Mouse (Mus musculus): ENCODE measurements around the gene Gca. TPM values are rescaled to one million over a fixed set of nuclear protein-coding genes. Genes with fewer than 3 reads are reported as not detected.

Gene Gca
- polyA plus RNA-seq, 1 experiment from 2014 or later: 0.61 TPM

DNA sequence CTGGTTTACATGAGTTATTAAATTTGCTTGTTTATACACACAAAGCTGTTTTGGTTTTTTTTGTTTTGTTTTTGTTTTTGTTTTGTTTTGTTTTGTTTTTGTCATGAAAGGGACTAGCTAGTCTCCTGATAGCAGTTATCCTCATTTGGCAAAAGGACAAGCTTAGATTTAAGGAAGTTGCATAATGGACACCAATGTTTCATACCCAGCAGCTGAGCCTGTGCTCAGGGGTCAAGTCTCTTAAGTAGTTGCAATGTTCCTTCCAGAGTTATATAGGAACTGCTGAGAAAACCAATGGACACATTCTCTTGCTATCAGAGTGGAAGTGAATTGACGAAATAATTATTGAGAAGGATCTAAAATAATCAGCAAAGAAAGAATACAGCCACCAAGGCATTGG lies 8.0 kb upstream of the Gca start:
- Histone ChIP-seq H3K9me3 (ENCODE audit: control insufficient read depth, low read length) (no peaks in the 10 kb centered on the region), H3K27me3 (ENCODE audit: control insufficient read depth, insufficient read depth, low read length) (no peaks in the 10 kb centered on the region), H3K4me2 (ENCODE audit: low read depth, severe bottlenecking) (no peak overlapping the region), H3K27ac (replicated peaks; ENCODE audit: low read depth, low read length) (no peak overlapping the region), H3K36me3 (ENCODE audit: control insufficient read depth, insufficient read depth, low read length) (no peaks in the 10 kb centered on the region), H3K4me1 (ENCODE audit: control insufficient read depth, insufficient read depth, low read length) (no peaks in the 10 kb centered on the region), H3K4me3 (ENCODE audit: low read depth, low read length) (no peak overlapping the region), H3K9ac (ENCODE audit: low read length) (no peak overlapping the region)
- 69% methylated on average over 1 of the region's 1 CpGs for WGBS
- DNase-seq (ENCODE audit: low spot score) (no peak), ATAC-seq (ENCODE audit: insufficient number of reproducible peaks, low FRiP score, low TSS enrichment, low read depth) (no peak)

GRCm38 (mm10) chr2:62660565-62660964 lies 3.5 kb upstream of the Gca start:
- Histone ChIP-seq H3K9ac (ENCODE audit: low read length) (no peak overlapping the region), H3K36me3 (ENCODE audit: control insufficient read depth, insufficient read depth, low read length) (no peaks in the 10 kb centered on the region), H3K4me3 (ENCODE audit: low read depth, low read length) (no peak overlapping the region), H3K4me1 (ENCODE audit: control insufficient read depth, insufficient read depth, low read length) (no peaks in the 10 kb centered on the region), H3K9me3 (ENCODE audit: control insufficient read depth, low read length) (no peaks in the 10 kb centered on the region), H3K27me3 (ENCODE audit: control insufficient read depth, insufficient read depth, low read length) (no peaks in the 10 kb centered on the region), H3K4me2 (ENCODE audit: low read depth, severe bottlenecking) (no peak overlapping the region), H3K27ac (replicated peaks; ENCODE audit: low read depth, low read length) (no peak overlapping the region)
- ATAC-seq (ENCODE audit: insufficient number of reproducible peaks, low FRiP score, low TSS enrichment, low read depth): no peak
- DNase-seq (ENCODE audit: low spot score): no peak
- WGBS: 48% methylated on average over 6 of the region's 6 CpGs

GRCm38 (mm10) chr2:62662560-62662959 lies 1.5 kb upstream of the Gca start:
- Histone ChIP-seq H3K27ac (replicated peaks; ENCODE audit: low read depth, low read length) (no peak overlapping the region), H3K36me3 (ENCODE audit: control insufficient read depth, insufficient read depth, low read length) (no peaks in the 10 kb centered on the region), H3K9me3 (ENCODE audit: control insufficient read depth, low read length) (no peaks in the 10 kb centered on the region), H3K9ac (ENCODE audit: low read length) (no peak overlapping the region), H3K4me2 (ENCODE audit: low read depth, severe bottlenecking) (no peak overlapping the region), H3K4me1 (ENCODE audit: control insufficient read depth, insufficient read depth, low read length) (no peaks in the 10 kb centered on the region), H3K4me3 (ENCODE audit: low read depth, low read length) (no peak overlapping the region), H3K27me3 (ENCODE audit: control insufficient read depth, insufficient read depth, low read length) (no peaks in the 10 kb centered on the region)
- ATAC-seq (ENCODE audit: insufficient number of reproducible peaks, low FRiP score, low TSS enrichment, low read depth): no peak
- 87% methylated on average over 3 of the region's 3 CpGs for WGBS
- DNase-seq (ENCODE audit: low spot score): no peak

DNA sequence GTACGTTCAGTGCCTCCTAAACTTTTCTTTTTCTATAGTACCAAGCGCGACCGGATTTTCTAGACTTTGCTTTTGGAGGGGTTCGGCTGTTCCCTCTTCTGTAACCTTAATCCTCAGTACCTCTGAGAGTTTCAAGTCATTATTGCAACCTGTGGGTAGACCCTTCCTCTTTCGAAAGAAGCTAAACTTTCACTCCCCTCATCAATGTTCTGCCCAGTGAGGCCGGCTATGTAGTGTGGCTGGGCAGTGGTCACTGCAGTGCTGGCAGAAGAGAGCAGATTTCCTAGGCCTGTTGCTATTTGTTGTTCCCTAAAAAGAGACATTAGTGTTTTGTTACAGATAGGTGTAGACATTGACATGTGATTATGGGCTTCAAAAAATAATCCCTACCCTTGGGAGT lies 754 bp downstream of the Gca start:
- Histone ChIP-seq H3K27ac (replicated peaks; ENCODE audit: low read depth, low read length) (no peak overlapping the region), H3K4me3 (ENCODE audit: low read depth, low read length) (no peak overlapping the region), H3K27me3 (ENCODE audit: control insufficient read depth, insufficient read depth, low read length) (no peaks in the 10 kb centered on the region), H3K4me2 (ENCODE audit: low read depth, severe bottlenecking) (no peak overlapping the region), H3K9ac (ENCODE audit: low read length) (no peak overlapping the region), H3K9me3 (ENCODE audit: control insufficient read depth, low read length) (no peaks in the 10 kb centered on the region), H3K36me3 (ENCODE audit: control insufficient read depth, insufficient read depth, low read length) (no peaks in the 10 kb centered on the region), H3K4me1 (ENCODE audit: control insufficient read depth, insufficient read depth, low read length) (no peaks in the 10 kb centered on the region)
- DNase-seq (ENCODE audit: low spot score): no peak
- ATAC-seq (ENCODE audit: insufficient number of reproducible peaks, low FRiP score, low TSS enrichment, low read depth): no peak
- 65% methylated on average over 7 of the region's 7 CpGs for WGBS

DNA sequence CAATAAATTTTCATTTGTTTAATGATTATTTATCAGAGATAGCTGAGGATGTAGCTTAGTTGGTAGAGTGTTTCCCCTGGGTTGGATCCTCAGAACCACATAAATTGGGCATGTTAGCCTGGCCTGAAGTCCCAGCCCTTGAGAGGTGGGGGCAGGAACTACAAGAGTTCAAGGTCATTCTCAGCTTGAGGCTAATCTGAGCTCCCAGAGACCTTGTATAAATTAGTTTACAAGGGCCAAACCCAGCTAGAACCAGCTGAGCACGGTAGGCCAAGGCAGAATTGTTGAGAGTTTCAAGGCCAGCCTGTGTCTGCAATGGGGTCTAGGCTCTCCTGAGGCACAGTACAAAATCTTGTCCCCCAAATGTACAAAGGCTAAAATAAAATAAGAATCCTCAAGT lies 1.5 kb downstream of the Gca start:
- no peak overlapping the region for H3K4me3 ChIP-seq (ENCODE audit: low read depth, low read length)
- H3K4me1 ChIP-seq (ENCODE audit: control insufficient read depth, insufficient read depth, low read length): no peaks in the 10 kb centered on the region
- no peaks in the 10 kb centered on the region for H3K27me3 ChIP-seq (ENCODE audit: control insufficient read depth, insufficient read depth, low read length)
- ATAC-seq (ENCODE audit: insufficient number of reproducible peaks, low FRiP score, low TSS enrichment, low read depth) (no peak), DNase-seq (ENCODE audit: low spot score) (no peak)
- no peak overlapping the region for H3K27ac ChIP-seq (replicated peaks; ENCODE audit: low read depth, low read length)
- H3K9ac ChIP-seq (ENCODE audit: low read length): no peak overlapping the region
- H3K9me3 ChIP-seq (ENCODE audit: control insufficient read depth, low read length): no peaks in the 10 kb centered on the region
- 52% methylated on average over 1 of the region's 1 CpGs for WGBS
- no peaks in the 10 kb centered on the region for H3K36me3 ChIP-seq (ENCODE audit: control insufficient read depth, insufficient read depth, low read length)
- no peak overlapping the region for H3K4me2 ChIP-seq (ENCODE audit: low read depth, severe bottlenecking)

- Histone ChIP-seq H3K27me3 (ENCODE audit: control insufficient read depth, insufficient read depth, low read length) (no peaks in the 10 kb centered on the region), H3K9me3 (ENCODE audit: control insufficient read depth, low read length) (no peaks in the 10 kb centered on the region), H3K4me3 (ENCODE audit: low read depth, low read length) (no peak overlapping the region), H3K9ac (ENCODE audit: low read length) (no peak overlapping the region), H3K27ac (replicated peaks; ENCODE audit: low read depth, low read length) (no peak overlapping the region), H3K36me3 (ENCODE audit: control insufficient read depth, insufficient read depth, low read length) (no peaks in the 10 kb centered on the region), H3K4me1 (ENCODE audit: control insufficient read depth, insufficient read depth, low read length) (no peaks in the 10 kb centered on the region), H3K4me2 (ENCODE audit: low read depth, severe bottlenecking) (no peak overlapping the region)
- no peak for ATAC-seq (ENCODE audit: insufficient number of reproducible peaks, low FRiP score, low TSS enrichment, low read depth)
- no peak for DNase-seq (ENCODE audit: low spot score)
- 54% methylated on average over 3 of the region's 3 CpGs for WGBS
These were observed 5.8 kb downstream of the Gca start for GRCm38 (mm10) chr2:62669848-62670247.

- no peaks in the 10 kb centered on the region for H3K9me3 ChIP-seq (ENCODE audit: control insufficient read depth, low read length)
- H3K4me2 ChIP-seq (ENCODE audit: low read depth, severe bottlenecking): no peak overlapping the region
- no peak overlapping the region for H3K9ac ChIP-seq (ENCODE audit: low read length)
- H3K27ac ChIP-seq (replicated peaks; ENCODE audit: low read depth, low read length): no peak overlapping the region
- no peaks in the 10 kb centered on the region for H3K4me1 ChIP-seq (ENCODE audit: control insufficient read depth, insufficient read depth, low read length)
- H3K36me3 ChIP-seq (ENCODE audit: control insufficient read depth, insufficient read depth, low read length): no peaks in the 10 kb centered on the region
- H3K27me3 ChIP-seq (ENCODE audit: control insufficient read depth, insufficient read depth, low read length): no peaks in the 10 kb centered on the region
- H3K4me3 ChIP-seq (ENCODE audit: low read depth, low read length): no peak overlapping the region
- WGBS: 90% methylated on average over 5 of the region's 5 CpGs
- no peak for DNase-seq (ENCODE audit: low spot score)
- ATAC-seq (ENCODE audit: insufficient number of reproducible peaks, low FRiP score, low TSS enrichment, low read depth): no peak
These were observed 6.2 kb downstream of the Gca start for GRCm38 (mm10) chr2:62670301-62670700.

DNA sequence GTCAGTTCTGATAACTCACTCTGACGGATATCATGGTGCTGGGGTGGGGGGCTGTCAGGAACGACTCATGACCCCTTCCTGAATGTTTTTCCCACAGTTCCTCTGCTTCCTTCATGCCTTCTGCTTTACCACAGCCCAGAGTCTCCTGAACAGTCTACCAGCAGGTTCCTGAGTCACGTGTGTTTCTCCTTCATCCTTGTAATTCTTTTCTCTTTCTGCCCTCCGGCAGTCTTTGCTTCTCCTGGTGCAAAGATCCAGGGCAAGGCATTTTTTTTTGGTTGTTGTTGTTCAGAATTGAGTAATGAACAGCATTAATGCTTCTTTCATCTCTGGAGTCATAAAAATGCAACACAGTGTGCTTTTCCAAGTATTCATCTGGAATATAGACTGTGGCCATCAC lies 6.7 kb downstream of the Gca start:
- no peaks in the 10 kb centered on the region for H3K4me1 ChIP-seq (ENCODE audit: control insufficient read depth, insufficient read depth, low read length)
- no peak overlapping the region for H3K9ac ChIP-seq (ENCODE audit: low read length)
- no peak overlapping the region for H3K27ac ChIP-seq (replicated peaks; ENCODE audit: low read depth, low read length)
- no peak overlapping the region for H3K4me3 ChIP-seq (ENCODE audit: low read depth, low read length)
- no peaks in the 10 kb centered on the region for H3K9me3 ChIP-seq (ENCODE audit: control insufficient read depth, low read length)
- DNase-seq (ENCODE audit: low spot score) (no peak), ATAC-seq (ENCODE audit: insufficient number of reproducible peaks, low FRiP score, low TSS enrichment, low read depth) (no peak)
- WGBS: 79% methylated on average over 4 of the region's 4 CpGs
- H3K27me3 ChIP-seq (ENCODE audit: control insufficient read depth, insufficient read depth, low read length): no peaks in the 10 kb centered on the region
- no peak overlapping the region for H3K4me2 ChIP-seq (ENCODE audit: low read depth, severe bottlenecking)
- no peaks in the 10 kb centered on the region for H3K36me3 ChIP-seq (ENCODE audit: control insufficient read depth, insufficient read depth, low read length)

- ATAC-seq (ENCODE audit: insufficient number of reproducible peaks, low FRiP score, low TSS enrichment, low read depth): no peak
- 91% methylated on average over 5 of the region's 5 CpGs for WGBS
- no peaks in the 10 kb centered on the region for H3K9me3 ChIP-seq (ENCODE audit: control insufficient read depth, low read length)
These were observed 8.7 kb downstream of the Gca start for GRCm38 (mm10) chr2:62672788-62673187.

More at GRCm38 (mm10) chr2:62672788-62673187, 8.7 kb downstream of the Gca start:
- Histone ChIP-seq H3K36me3 (ENCODE audit: control insufficient read depth, insufficient read depth, low read length) (no peaks in the 10 kb centered on the region), H3K4me3 (ENCODE audit: low read depth, low read length) (no peak overlapping the region), H3K4me1 (ENCODE audit: control insufficient read depth, insufficient read depth, low read length) (no peaks in the 10 kb centered on the region), H3K9ac (ENCODE audit: low read length) (no peak overlapping the region), H3K4me2 (ENCODE audit: low read depth, severe bottlenecking) (no peak overlapping the region), H3K27ac (replicated peaks; ENCODE audit: low read depth, low read length) (no peak overlapping the region), H3K27me3 (ENCODE audit: control insufficient read depth, insufficient read depth, low read length) (no peaks in the 10 kb centered on the region)
- DNase-seq (ENCODE audit: low spot score): no peak
